Mouse (Mus musculus) ZHBTc4 (cell line): ENCODE measurements around the gene Gm29776.

Experiments
- DNase-seq: peaks from one replicate; pipeline ENCODE4 v3.0.0-alpha.2; 2011; ENCODE audit warnings: low read depth, low spot score

Gm29776 gene

GRCm38 (mm10) chr14:54650621-54651454 lies 47.8 kb downstream of the Gm29776 start:
- DNase-seq: peak; percentile 95

- no peak for DNase-seq
These were observed 50.7 kb downstream of the Gm29776 start for GRCm38 (mm10) chr14:54647900-54648299.

GRCm38 (mm10) chr14:54646898-54647636 lies 51.6 kb downstream of the Gm29776 start:
- no peak for DNase-seq

- no peak for DNase-seq
These were observed 52.2 kb downstream of the Gm29776 start for GRCm38 (mm10) chr14:54646455-54646854.

GRCm38 (mm10) chr14:54644294-54644693 lies 54.3 kb downstream of the Gm29776 start:
- DNase-seq: no peak

- DNase-seq: no peak
These were observed 55.6 kb downstream of the Gm29776 start for GRCm38 (mm10) chr14:54643011-54643410.
